Mouse (Mus musculus) brain, embryonic 18.5 days (tissue): Measurements from ENCODE around the gene Katnb1.

Source experiments
- DNase-seq: peaks from one replicate; pipeline ENCODE4 v3.0.0-alpha.2; 2012; ENCODE audit warnings: low read depth, low spot score

Gene Katnb1

DNA sequence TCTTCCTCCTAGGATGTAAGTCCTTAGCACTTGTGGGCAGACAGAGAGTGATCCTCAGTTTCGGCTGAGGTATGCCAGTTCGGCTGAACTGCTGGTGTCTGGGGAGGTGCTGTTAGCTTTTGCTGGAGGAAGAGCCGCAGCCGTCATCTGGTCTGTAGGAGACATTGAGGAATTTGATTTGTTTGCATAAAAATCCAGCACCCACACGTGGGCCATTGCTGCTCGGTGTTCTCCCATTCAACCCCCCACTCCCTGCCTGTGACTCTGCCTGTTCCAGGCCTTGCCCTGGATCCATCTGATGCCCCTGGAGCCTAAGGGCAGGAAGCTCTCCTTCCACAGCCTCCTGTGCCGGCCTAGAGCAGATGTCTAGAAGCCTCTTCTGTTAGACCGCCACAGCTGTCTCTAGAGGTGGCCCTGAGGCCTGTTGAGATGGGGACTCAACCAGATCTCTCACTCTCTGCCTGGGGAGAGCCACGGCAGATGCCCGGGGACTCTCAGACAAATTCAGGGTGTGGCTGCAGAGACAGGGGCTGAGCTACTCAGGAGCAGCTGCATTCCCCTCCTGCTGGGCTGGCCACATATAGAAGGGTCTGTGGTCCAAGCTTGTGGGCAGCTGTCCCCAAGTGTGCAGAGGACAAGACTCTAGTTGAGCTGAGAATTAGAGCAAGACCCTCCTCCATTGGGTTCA is 3.9 kb downstream of the Katnb1 start:
- DNase-seq: no peak

- no peak for DNase-seq
These were observed 4.6 kb downstream of the Katnb1 start for GRCm38 (mm10) chr8:95085432-95086141.

- no peak for DNase-seq
These were observed 12.6 kb downstream of the Katnb1 start for GRCm38 (mm10) chr8:95093574-95093973.

DNA sequence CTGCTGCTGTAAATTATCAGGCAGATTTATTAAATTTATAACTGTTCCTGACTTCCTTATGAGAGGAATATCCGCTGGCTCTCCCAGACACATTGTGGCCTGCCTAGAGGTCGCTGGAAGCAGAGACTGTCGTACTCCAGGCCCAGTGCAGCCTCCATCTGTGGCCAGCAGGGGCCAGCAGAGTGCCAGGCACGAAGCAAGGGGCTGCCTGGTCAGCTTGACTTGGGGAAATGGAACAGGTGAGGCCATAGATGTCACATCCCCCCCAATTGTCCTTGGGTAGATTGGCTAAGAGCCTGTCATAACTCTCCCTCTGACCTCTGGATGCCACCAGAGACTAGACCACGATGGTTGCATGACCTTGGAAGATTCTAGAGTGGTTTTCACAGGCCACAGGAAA is 18.0 kb downstream of the Katnb1 start:
- DNase-seq: no peak

- no peak for DNase-seq
These were observed 21.0 kb downstream of the Katnb1 start for GRCm38 (mm10) chr8:95101972-95102371.

GRCm38 (mm10) chr8:95107306-95107705 is 26.3 kb downstream of the Katnb1 start:
- DNase-seq: no peak

- DNase-seq: no peak
These were observed 31.6 kb downstream of the Katnb1 start for GRCm38 (mm10) chr8:95112594-95112993.

- DNase-seq: no peak
These were observed 32.1 kb downstream of the Katnb1 start for GRCm38 (mm10) chr8:95113108-95113507.

GRCm38 (mm10) chr8:95113750-95114149 is 32.8 kb downstream of the Katnb1 start:
- DNase-seq: no peak

DNA sequence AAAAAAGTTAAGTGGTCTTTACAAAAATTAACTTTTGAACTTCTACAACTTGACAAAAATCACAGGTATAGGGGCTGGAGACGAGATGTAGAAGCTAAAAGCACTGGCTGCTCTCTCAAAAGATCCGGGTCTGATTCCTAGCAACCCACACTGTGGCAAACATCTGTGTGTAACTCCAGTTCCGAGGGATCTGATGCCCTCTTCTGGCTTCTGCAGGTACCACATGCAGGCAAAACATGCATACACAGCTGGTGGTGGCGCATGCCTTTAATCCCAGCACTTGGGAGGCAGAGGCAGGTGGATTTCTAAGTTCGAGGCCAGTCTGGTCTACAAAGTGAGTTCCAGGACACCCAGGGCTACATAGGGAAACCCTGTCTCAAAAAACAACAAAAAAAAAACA is 42.5 kb downstream of the Katnb1 start:
- DNase-seq: no peak

DNA sequence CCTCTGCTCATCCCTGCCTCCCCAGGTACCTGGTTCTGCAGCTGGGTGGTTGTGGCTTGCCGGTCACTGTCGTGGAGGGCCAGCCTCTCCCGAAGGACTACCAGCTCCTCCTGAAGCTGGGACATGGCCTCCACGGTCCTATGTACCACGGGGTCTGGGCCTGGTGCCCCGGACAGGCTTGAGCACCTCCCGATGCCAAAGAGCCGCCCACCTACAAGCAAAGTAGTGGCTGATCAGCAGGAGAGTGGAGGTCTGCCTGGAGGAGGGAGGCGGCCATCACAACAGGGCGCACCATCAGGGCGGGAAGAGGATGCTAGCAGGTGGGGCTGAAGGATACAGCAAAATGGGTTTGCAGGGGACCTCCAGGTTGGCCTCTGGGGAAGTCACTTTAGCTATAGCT is 45.5 kb downstream of the Katnb1 start:
- DNase-seq: no peak

- no peak for DNase-seq
These were observed 46.7 kb downstream of the Katnb1 start for GRCm38 (mm10) chr8:95127658-95128057.

DNA sequence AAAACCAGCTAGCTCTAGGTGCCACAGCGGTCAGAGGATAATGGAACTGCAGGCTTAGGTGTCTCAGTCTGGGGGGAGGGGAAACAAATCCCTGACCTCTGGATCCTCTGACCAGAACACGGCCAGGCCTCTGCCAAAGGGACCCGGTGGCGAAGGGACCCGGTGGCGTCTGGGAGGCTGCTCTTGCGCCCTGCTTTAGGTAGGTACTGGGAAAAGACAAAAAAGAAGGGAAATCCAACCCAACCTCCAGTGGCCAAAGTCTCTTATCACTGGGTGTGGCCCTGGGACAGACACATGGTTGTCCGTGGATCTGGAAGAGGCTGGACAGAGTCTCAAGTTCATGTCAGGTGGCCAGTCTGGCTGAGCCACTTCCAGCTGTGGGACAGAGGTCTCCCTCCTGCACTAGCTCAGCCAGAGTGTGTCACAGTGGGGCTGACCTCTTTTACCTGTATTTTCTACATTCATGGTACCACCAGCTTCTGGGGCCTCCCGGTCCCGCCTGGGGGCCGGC is 47.8 kb downstream of the Katnb1 start:
- no peak for DNase-seq

DNA sequence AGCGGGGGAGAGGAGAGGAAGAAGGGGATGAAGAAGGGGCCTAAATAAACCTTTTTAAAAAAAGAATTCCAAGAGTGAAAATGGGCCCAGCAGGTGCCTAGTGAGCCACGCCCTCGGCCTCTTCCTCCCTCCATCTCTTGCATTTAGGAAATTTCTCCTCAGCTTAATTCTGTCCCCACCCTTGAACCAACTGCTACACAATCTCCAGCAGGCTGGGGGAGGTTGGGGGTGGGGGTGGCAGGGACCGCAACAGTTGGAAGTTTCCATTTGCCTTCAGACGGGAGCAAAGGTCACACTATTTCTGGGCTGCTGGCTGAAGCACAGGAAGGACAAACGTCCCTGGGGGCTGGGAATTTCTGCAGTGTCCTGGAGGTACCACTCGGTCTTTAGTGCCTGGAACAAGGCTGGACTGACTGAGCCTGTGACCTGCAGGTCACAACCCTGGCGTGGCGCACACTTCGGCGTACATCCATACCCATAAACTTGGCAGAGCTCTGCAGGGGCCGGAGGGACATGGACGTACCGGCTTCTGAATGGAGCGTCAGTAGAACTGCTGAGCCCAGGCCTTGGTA is 50.1 kb downstream of the Katnb1 start:
- no peak for DNase-seq

- no peak for DNase-seq
These were observed 51.0 kb downstream of the Katnb1 start for GRCm38 (mm10) chr8:95131983-95132382.

GRCm38 (mm10) chr8:95134186-95134585 is 53.2 kb downstream of the Katnb1 start:
- no peak for DNase-seq

GRCm38 (mm10) chr8:95135242-95135641 is 54.3 kb downstream of the Katnb1 start:
- DNase-seq: no peak

GRCm38 (mm10) chr8:95136218-95136617 is 55.2 kb downstream of the Katnb1 start:
- DNase-seq: no peak

DNA sequence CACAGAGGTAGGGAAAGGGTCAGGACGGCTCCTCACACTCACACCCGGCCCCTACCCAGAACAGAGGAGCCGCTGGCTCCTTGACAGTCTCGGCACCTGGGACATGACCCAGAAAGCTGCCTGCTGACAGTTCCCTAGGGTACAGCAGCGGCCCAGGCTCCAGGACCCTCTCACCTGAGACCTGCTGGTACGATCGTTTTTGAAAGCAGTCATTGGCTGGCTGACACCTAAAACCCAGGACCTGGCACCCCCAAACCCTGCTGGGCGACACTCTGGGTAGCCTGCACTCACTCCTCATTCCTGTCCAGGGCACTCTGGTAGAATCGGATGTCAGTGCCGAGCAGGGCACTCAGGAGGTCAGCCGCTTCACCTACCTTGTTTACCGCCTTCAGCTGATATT is 56.2 kb downstream of the Katnb1 start:
- no peak for DNase-seq

- DNase-seq: no peak
These were observed 56.7 kb downstream of the Katnb1 start for GRCm38 (mm10) chr8:95137641-95138098.

GRCm38 (mm10) chr8:95138341-95139050 is 57.5 kb downstream of the Katnb1 start:
- no peak for DNase-seq

DNA sequence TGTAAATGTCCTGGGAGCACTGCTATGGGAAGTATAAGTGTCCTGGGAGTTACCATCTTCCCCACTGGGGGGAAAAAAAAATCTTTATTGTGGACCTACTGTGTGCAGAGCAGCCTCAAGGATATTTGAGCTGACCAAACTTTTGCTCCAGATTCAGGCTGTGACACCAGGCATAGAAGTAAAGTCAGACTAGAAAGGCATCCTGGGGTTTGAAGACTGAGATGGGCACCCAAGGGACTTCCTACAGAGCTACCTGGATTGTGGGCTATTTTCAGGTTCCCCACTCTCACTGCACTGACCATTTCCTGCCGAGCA is 58.0 kb downstream of the Katnb1 start:
- no peak for DNase-seq
